Mouse (Mus musculus) cerebellum, adult 2 months (tissue): ENCODE results near the gene C2cd2.

ENCODE experiments used
- CTCF ChIP-seq: fragments of 200-500 bp; IDR thresholded peaks from 2 replicates; pipeline ENCODE4 v1.5.1; 2011; ENCODE audit warnings: low read depth, mild to moderate bottlenecking, control low read depth, low read length, moderate library complexity, borderline replicate concordance; ENCODE audit not compliant: insufficient read depth
- POLR2A ChIP-seq: fragments of 200-500 bp; IDR thresholded peaks from 2 replicates; pipeline ENCODE4 v1.6.1; 2011; ENCODE audit warnings: low read length, control low read depth, borderline replicate concordance; ENCODE audit not compliant: insufficient read depth

GRCm38 (mm10) chr16:97872657-97873056 is 89.7 kb downstream of the C2cd2 start:
- no peak for TF ChIP-seq CTCF
- no peak for TF ChIP-seq POLR2A
